Mouse (Mus musculus) forebrain, embryonic 16.5 days (tissue): ENCODE measurements around the gene Map6. TPM values are rescaled to one million over a fixed set of nuclear protein-coding genes. Genes with fewer than 3 reads are reported as not detected.
A peak's percentile ranks its signal among the peaks of the same experiment; 100 is the strongest.

ENCODE experiments used
- ATAC-seq: fragments of 200-750 bp; cut with Nextera tagmentation; 2 replicates; pipeline ENCODE4 v1.8.0; 2017; ENCODE audit warnings: mild to moderate bottlenecking, moderate library complexity
- H3K27ac ChIP-seq: fragments of 300-500 bp; sonication (generic); 2 replicates; pipeline ENCODE4 v1.5.1; 2014; ENCODE audit warnings: low read length, control low read depth
- H3K27me3 ChIP-seq: fragments of 300-500 bp; sonication (generic); replicated peaks from 2 replicates; pipeline ENCODE4 v1.6.1; 2014; ENCODE audit warnings: low read length; ENCODE audit not compliant: control insufficient read depth, insufficient read depth
- H3K36me3 ChIP-seq: fragments of 300-500 bp; sonication (generic); 2 replicates; pipeline ENCODE4 v1.6.1; 2014; ENCODE audit not compliant: control insufficient read depth, insufficient read depth
- H3K4me1 ChIP-seq: fragments of 300-500 bp; sonication (generic); replicated peaks from 2 replicates; pipeline ENCODE4 v1.6.1; 2014; ENCODE audit warnings: low read length; ENCODE audit not compliant: control insufficient read depth, insufficient read depth
- H3K4me2 ChIP-seq: fragments of 300-500 bp; sonication (generic); 2 replicates; pipeline ENCODE4 v1.6.1; 2014; ENCODE audit warnings: mild to moderate bottlenecking, low read length, control low read depth
- H3K4me3 ChIP-seq: fragments of 300-500 bp; sonication (generic); replicated peaks from 2 replicates; pipeline ENCODE4 v1.5.1; 2014; ENCODE audit warnings: mild to moderate bottlenecking, low read length, control low read depth
- H3K9ac ChIP-seq: fragments of 300-500 bp; sonication (generic); replicated peaks from 2 replicates; pipeline ENCODE4 v1.6.1; 2014; ENCODE audit warnings: low read depth, low read length, control low read depth
- H3K9me3 ChIP-seq: fragments of 300-500 bp; sonication (generic); 2 replicates; pipeline ENCODE4 v1.6.1; 2016; ENCODE audit warnings: low read length; ENCODE audit not compliant: control insufficient read depth
- WGBS: fragments of 180-500 bp; shearing (Covaris S2); extraction: QIAGEN DNeasy Blood & Tissue Kit; methylation state at CpG from one replicate; pipeline ENCODE4 v1.1.7; 2014; 5-methylcytosine and 5-hydroxymethylcytosine counted together
- polyA plus RNA-seq: library from polyadenylated mRNA; unstranded; fragments of >200 nt; fragmentation: Nextera tagmentation; extraction: Ambion mirVana; gene quantifications from 2 replicates; pipeline ENCODE4 v1.2.1, GENCODE M21; 2015

Gene Map6
- polyA plus RNA-seq, 1 experiment from 2014 or later: 90.0 TPM

DNA sequence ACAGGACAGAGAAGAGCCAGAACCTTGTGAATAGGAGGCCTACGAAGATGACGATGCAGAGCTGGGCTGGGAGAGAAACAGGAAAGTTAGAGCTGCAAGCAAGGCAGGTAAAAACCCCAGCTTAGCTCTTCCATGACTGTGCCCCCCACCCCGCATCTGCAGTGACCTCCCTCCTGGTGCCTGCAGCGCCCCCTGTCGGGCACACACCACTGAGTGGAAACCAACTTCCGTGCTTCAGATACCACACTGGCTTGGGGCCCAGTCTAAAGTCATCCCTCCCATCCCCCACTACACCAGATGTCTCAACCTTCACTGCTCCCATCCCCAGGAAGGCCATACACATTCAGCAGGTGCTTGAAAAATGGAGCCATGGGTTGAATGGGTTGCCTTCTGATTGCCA, 34.7 kb upstream of the Map6 start:
- Histone ChIP-seq H3K27me3 (no peaks in the 10 kb centered on the region), H3K4me2 (no peak overlapping the region), H3K4me3 (no peak overlapping the region), H3K36me3 (no peaks in the 10 kb centered on the region), H3K4me1 (no peaks in the 10 kb centered on the region), H3K9me3 (no peaks in the 10 kb centered on the region), H3K27ac (no peak overlapping the region), H3K9ac (no peak overlapping the region)
- no peak for ATAC-seq
- 63% methylated on average over 6 of the region's 6 CpGs for WGBS

DNA sequence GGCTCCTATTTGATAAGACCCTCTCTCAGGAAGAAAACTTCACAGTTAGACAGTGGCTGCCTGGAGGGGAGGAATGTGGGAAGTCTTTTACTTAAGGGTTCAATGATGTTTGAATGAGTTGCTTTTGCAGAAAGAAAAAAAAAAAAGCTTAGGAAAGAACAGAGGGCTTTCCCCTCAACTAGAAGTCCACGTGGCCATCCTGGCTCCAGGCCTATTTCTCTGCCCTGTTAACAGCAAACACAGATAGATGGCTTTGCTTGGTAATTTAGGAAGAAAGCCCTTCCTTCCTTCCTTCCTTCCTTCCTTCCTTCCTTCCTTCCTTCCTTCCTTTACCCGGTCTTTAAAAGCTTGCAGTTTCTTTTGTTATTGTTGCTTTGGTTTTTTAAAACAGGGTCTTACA, 32.3 kb upstream of the Map6 start:
- Histone ChIP-seq H3K4me2 (no peak overlapping the region), H3K36me3 (no peaks in the 10 kb centered on the region), H3K27me3 (no peaks in the 10 kb centered on the region), H3K4me1 (no peaks in the 10 kb centered on the region), H3K9me3 (no peaks in the 10 kb centered on the region), H3K27ac (no peak overlapping the region), H3K4me3 (no peak overlapping the region), H3K9ac (no peak overlapping the region)
- 22% methylated on average over 2 of the region's 2 CpGs for whole genome bisulfite sequencing
- no peak for ATAC-seq

DNA sequence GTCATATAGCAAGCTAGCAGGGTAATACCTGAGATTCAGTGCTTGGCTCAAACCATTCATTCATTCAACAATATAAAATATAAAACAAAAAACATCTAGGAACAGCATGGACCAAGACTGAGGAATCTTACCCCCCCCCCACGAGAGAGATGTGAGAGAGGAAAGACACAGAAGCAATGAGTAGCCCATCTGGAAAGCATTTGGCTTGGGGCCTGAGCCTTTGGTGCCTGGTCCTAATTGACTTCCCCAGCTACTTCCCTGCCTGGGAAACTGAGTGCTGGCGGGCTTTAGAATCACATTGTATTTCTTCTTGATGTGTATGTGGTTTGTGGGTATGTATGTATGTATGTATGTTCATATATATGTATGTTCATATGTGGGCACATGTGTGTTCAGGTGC, 31.6 kb upstream of the Map6 start:
- Histone ChIP-seq H3K4me1 (no peaks in the 10 kb centered on the region), H3K4me3 (no peak overlapping the region), H3K9me3 (no peaks in the 10 kb centered on the region), H3K27ac (no peak overlapping the region), H3K36me3 (no peaks in the 10 kb centered on the region), H3K4me2 (no peak overlapping the region), H3K27me3 (no peaks in the 10 kb centered on the region), H3K9ac (no peak overlapping the region)
- no peak for ATAC-seq
- WGBS: 57% methylated on average over 2 of the region's 2 CpGs

DNA sequence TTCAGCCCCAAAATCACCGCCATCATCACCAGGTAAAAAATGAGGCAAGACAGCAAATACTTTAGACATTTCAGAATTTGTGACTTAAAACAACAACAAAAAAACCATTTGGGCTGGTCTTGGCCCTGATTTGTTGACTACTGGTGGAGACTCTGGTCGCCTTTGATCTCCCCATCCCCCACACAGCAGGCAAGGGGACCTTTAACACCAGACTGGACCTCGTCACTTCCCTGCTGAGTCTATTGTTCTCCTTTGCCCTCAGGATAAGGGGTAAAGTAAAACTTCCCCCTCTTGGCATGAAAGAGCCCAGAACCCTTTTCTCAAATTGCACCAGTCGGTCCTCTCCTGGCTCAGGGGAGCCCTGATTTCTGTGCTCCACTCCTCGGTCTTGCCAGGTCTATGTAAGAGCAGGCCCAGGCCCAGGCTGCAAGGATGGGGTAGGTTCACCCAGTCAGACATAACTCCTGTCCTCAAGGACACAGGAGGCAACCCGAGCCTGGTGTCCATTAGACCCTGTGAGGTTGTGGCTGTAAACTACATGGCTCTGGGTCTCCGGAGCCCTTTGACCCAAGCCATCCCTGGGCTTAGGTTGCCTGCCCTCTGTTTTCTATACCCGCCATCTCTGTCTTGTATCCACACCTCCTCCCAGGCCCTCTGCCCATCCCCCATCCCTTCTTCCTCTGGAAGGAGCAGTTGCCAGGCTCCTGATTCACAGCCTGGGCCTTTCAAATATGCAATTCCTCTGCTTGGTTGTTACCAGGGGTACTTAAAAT, 30.2 kb upstream of the Map6 start:
- ATAC-seq: no peak
- Histone ChIP-seq H3K9ac (no peak overlapping the region), H3K27me3 (no peaks in the 10 kb centered on the region), H3K9me3 (no peaks in the 10 kb centered on the region), H3K4me1 (no peaks in the 10 kb centered on the region), H3K4me2 (no peak overlapping the region), H3K36me3 (no peaks in the 10 kb centered on the region), H3K4me3 (no peak overlapping the region), H3K27ac (no peak overlapping the region)
- WGBS: 24% methylated on average over 8 of the region's 8 CpGs

DNA sequence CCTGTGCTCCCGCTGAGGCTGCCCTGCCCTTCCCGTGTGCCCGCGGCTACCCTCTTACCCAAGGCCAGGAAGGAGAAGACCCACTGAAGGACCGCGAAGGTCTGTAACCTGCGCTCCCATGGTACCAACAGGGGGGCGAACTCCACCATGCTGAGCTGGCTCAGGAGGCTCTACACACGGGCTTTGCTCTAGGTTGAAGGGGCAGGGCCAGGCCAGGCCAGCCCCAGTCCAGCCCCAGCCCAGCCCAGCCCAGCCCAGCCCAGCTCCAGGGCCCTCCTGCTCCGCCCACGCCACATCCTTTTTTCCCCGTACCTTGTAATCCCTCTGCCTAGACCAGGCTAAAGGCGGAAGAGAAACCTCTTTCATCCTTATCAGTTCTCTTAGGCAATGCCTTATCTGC, 28.8 kb upstream of the Map6 start, which contains the start of gene Mogat2:
TSS of gene Mogat2 (minus strand) at position 203 of the 400 bp plus-strand sequence.
- Histone ChIP-seq H3K9ac (no peak within 1 kb of the TSS), H3K4me2 (no peak within 1 kb of the TSS)

DNA sequence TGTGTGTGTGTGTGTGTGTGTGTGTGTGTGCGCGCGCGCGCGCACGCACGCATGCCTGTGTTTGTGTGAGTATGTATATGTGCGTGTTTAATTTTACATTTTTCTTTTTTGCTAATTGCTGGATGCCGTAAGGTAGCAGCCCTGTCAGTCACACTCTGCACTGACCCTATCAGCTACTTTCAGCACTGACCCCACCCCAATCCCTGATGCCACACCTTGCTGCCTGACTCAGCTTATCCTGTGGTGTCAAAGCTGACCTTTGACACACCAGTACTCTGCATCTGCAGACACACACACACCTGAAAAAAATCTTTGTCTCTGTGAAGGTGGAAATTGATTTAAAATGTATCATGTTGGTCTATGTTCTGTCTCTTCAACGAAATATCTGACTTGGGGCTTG, 25.1 kb upstream of the Map6 start:
- H3K36me3 ChIP-seq: no peaks in the 10 kb centered on the region
- no peak for ATAC-seq
- H3K4me3 ChIP-seq: no peak overlapping the region
- H3K9me3 ChIP-seq: no peaks in the 10 kb centered on the region
- no peaks in the 10 kb centered on the region for H3K27me3 ChIP-seq
- H3K27ac ChIP-seq: no peak overlapping the region
- WGBS: 90% methylated on average over 11 of the region's 11 CpGs
- no peaks in the 10 kb centered on the region for H3K4me1 ChIP-seq
- H3K4me2 ChIP-seq: no peak overlapping the region
- no peak overlapping the region for H3K9ac ChIP-seq

More for the DNA sequence above, 28.8 kb upstream of the Map6 start, which contains the start of gene Mogat2:
- Histone ChIP-seq H3K4me3 (no peak within 1 kb of the TSS), H3K27me3 (no peaks in the 10 kb centered on the region), H3K4me1 (no peaks in the 10 kb centered on the region), H3K9me3 (no peaks in the 10 kb centered on the region), H3K27ac (no peak within 1 kb of the TSS), H3K36me3 (no peaks in the 10 kb centered on the region)
- 11% methylated on average over 13 of the region's 13 CpGs for WGBS
- ATAC-seq: no peak

DNA sequence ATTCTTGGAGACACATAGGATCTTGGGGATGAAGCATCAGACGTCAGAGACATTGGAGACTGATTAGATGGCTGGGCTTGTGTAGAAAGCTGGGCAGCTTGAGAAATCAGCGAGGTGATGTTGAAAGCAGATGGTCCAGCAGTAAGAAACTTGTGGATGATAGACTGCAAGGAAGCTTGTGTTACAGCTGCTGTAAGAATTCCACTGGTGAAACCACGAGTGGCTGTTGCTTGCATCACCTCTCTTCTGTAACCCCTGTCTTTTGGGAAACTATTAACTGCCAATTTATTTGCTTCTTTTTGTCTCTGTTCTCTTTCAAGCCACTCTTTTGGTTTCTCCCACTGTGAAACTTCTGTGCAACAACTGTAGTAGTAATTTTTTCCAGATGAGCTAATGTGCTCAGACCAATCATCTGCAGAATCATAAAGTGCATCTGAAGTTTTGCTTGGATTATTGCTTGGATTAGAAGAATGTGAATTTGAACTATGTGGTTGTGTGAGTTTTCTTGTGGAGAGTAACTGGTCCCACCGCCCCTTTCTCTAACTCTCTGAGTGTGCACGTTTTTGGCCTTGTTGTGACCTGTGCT, 19.0 kb upstream of the Map6 start:
- H3K36me3 ChIP-seq: no peaks in the 10 kb centered on the region
- no peak overlapping the region for H3K9ac ChIP-seq
- H3K4me1 ChIP-seq: peaks cover 4% of the 10 kb centered on the region; the same call in 1 of the 2 replicates
- no peak overlapping the region for H3K4me3 ChIP-seq
- no peak overlapping the region for H3K4me2 ChIP-seq
- peaks cover 4% of the 10 kb centered on the region; the same call in 1 of the 2 replicates for H3K27me3 ChIP-seq
- no peaks in the 10 kb centered on the region for H3K9me3 ChIP-seq
- 32% methylated on average over 5 of the region's 5 CpGs for WGBS
- no peak overlapping the region for H3K27ac ChIP-seq
- no peak for ATAC-seq

DNA sequence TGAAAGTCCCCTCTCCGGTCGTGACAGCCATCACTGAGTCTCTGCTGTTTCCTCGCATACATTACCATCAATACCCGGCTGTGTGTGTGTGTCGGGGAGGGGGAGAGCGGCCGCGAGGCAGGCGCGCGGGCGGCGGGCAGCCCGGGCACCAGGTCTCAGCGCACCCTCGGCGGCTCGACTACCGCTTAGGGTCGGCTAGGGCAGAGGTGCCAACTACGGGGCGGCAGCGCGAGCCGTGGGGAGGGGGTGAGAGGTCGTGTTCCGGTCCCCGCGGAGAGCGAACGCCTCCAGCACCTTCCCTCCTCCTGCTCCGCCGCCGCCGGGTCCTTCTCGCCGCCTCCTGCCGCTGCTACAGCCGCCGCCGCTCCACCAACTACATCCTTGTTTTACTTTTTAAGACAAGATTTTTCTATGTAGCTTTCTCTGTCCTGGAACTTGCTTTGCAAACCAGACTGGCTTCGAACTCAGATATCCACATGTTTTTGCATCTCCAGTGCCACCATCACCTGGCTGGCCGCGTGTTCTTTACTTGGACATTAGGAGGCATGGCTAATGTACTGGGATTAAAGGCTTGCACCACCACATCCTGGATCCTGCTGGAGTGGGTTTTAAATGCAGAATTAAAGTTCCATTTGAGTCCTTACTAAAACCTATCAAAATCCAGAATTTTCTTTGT, 18.2 kb upstream of the Map6 start:
- Histone ChIP-seq H3K4me1 (peaks cover 4% of the 10 kb centered on the region; the same call in 1 of the 2 replicates), H3K36me3 (no peaks in the 10 kb centered on the region), H3K27ac (no peak overlapping the region), H3K4me3 (peak overlapping the region; percentile 45), H3K9me3 (no peaks in the 10 kb centered on the region), H3K27me3 (peaks cover 4% of the 10 kb centered on the region; the same call in 1 of the 2 replicates), H3K4me2 (peak overlapping the region; percentile 66), H3K9ac (0 out of 2 replicates have a peak overlapping the region, but pooled peaks have one; percentile 39)
- ATAC-seq: peak; percentile 74
- WGBS: under 1% methylated on average over 39 of the region's 44 CpGs

DNA sequence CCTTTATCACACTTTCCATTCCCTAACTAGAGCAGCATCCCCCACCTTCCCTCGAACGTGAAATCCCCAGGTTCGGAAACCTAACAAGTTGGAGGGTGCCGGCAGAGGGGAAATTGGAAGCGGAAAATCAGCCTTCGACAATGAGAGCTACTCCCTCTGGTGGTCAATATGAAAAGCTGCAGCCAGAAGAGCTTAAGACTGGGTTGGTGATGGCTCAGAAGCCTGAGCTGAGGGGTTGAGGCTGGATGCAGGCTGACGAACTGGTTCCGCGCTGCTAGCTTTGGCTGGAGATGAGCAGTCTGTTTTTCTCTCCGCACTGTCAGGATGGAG, 17.7 kb upstream of the Map6 start:
- H3K4me2 ChIP-seq: peak overlapping the region; percentile 66
- peaks cover 4% of the 10 kb centered on the region; the same call in 1 of the 2 replicates for H3K4me1 ChIP-seq
- peak; percentile 85 for ATAC-seq
- H3K27ac ChIP-seq: no peak overlapping the region
- H3K27me3 ChIP-seq: peaks cover 4% of the 10 kb centered on the region; the same call in 1 of the 2 replicates
- under 1% methylated on average over 10 of the region's 10 CpGs for WGBS
- no peak overlapping the region for H3K9ac ChIP-seq
- H3K9me3 ChIP-seq: no peaks in the 10 kb centered on the region
- no peaks in the 10 kb centered on the region for H3K36me3 ChIP-seq
- H3K4me3 ChIP-seq: peak overlapping the region; percentile 45
